Mouse (Mus musculus): Measurements from ENCODE around the gene Pdcd1lg2.

- no peak for TF ChIP-seq CTCF (IDR thresholded peaks at IDR 0.05)
- no peak for TF ChIP-seq POLR2A (IDR thresholded peaks at IDR 0.05; ENCODE audit: insufficient read depth, low read depth, low read length)
Measured at GRCm38 (mm10) chr19:29514130-29514529, 103.4 kb downstream of the Pdcd1lg2 start.

Measured in heart, adult 2 months (tissue).